Mouse (Mus musculus): Measurements from ENCODE around the gene Olfr323. TPM values are rescaled to one million over a fixed set of nuclear protein-coding genes. Genes with fewer than 3 reads are reported as not detected.

The Olfr323 gene
- polyA plus RNA-seq (2014; fragmentation: Nextera tagmentation; extraction: Ambion mirVana) = not detected in 2 replicates

- Histone ChIP-seq H3K27ac (ENCODE audit: low read depth, low read length) (no peak within 1 kb of the TSS), H3K36me3 (ENCODE audit: control insufficient read depth, insufficient read depth, low read length) (no peaks in the 10 kb centered on the region), H3K4me3 (ENCODE audit: low read length) (no peak within 1 kb of the TSS), H3K4me2 (replicated peaks; ENCODE audit: low read depth, low read length) (no peak within 1 kb of the TSS), H3K4me1 (ENCODE audit: control insufficient read depth, insufficient read depth, low read length) (no peaks in the 10 kb centered on the region), H3K9ac (ENCODE audit: low read depth, low read length) (no peak within 1 kb of the TSS), H3K9me3 (ENCODE audit: control insufficient read depth, low read length) (no peaks in the 10 kb centered on the region), H3K27me3 (ENCODE audit: control insufficient read depth, insufficient read depth, low read length) (0 out of 2 replicates have a peak, but pooled peaks cover 3% of the 10 kb centered on the region)
- no peak for ATAC-seq (ENCODE audit: low FRiP score, low TSS enrichment)
- 80% methylated on average over 5 of the region's 5 CpGs for WGBS
Observed at GRCm38 (mm10) chr11:58630401-58630800, at the start of gene Olfr323. TSS of gene Olfr323 (minus strand) at chr11:58630501.

- H3K4me2 ChIP-seq (replicated peaks; ENCODE audit: low read depth, low read length) = no peak overlapping the region
- no peaks in the 10 kb centered on the region for H3K27me3 ChIP-seq (ENCODE audit: control insufficient read depth, insufficient read depth, low read length)
- 57% methylated on average over 4 of the region's 4 CpGs for WGBS
- no peak overlapping the region for H3K4me3 ChIP-seq (ENCODE audit: low read length)
- ATAC-seq (ENCODE audit: low FRiP score, low TSS enrichment) = no peak
- H3K27ac ChIP-seq (ENCODE audit: low read depth, low read length) = no peak overlapping the region
- H3K36me3 ChIP-seq (ENCODE audit: control insufficient read depth, insufficient read depth, low read length) = no peaks in the 10 kb centered on the region
- H3K9ac ChIP-seq (ENCODE audit: low read depth, low read length) = no peak overlapping the region
- H3K9me3 ChIP-seq (ENCODE audit: control insufficient read depth, low read length) = no peaks in the 10 kb centered on the region
- H3K4me1 ChIP-seq (ENCODE audit: control insufficient read depth, insufficient read depth, low read length) = no peaks in the 10 kb centered on the region
Observed at GRCm38 (mm10) chr11:58671825-58672224, 41.5 kb upstream of the Olfr323 start.

GRCm38 (mm10) chr11:58669252-58669651 lies 39.0 kb upstream of the Olfr323 start:
- Histone ChIP-seq H3K4me3 (ENCODE audit: low read length) (no peak overlapping the region), H3K9me3 (ENCODE audit: control insufficient read depth, low read length) (no peaks in the 10 kb centered on the region), H3K36me3 (ENCODE audit: control insufficient read depth, insufficient read depth, low read length) (no peaks in the 10 kb centered on the region), H3K27ac (ENCODE audit: low read depth, low read length) (no peak overlapping the region), H3K9ac (ENCODE audit: low read depth, low read length) (no peak overlapping the region), H3K4me1 (ENCODE audit: control insufficient read depth, insufficient read depth, low read length) (no peaks in the 10 kb centered on the region), H3K27me3 (ENCODE audit: control insufficient read depth, insufficient read depth, low read length) (no peaks in the 10 kb centered on the region), H3K4me2 (replicated peaks; ENCODE audit: low read depth, low read length) (no peak overlapping the region)
- no peak for ATAC-seq (ENCODE audit: low FRiP score, low TSS enrichment)

GRCm38 (mm10) chr11:58658596-58658995 lies 28.3 kb upstream of the Olfr323 start, which contains the start of gene Olfr322:
TSS of gene Olfr322 (plus strand) at chr11:58658782.
- 89% methylated on average over 4 of the region's 4 CpGs for WGBS
- no peak within 1 kb of the TSS for H3K4me2 ChIP-seq (replicated peaks; ENCODE audit: low read depth, low read length)
- ATAC-seq (ENCODE audit: low FRiP score, low TSS enrichment) = no peak
- H3K4me1 ChIP-seq (ENCODE audit: control insufficient read depth, insufficient read depth, low read length) = no peaks in the 10 kb centered on the region
- no peak within 1 kb of the TSS for H3K27ac ChIP-seq (ENCODE audit: low read depth, low read length)
- H3K9ac ChIP-seq (ENCODE audit: low read depth, low read length) = no peak within 1 kb of the TSS
- no peaks in the 10 kb centered on the region for H3K36me3 ChIP-seq (ENCODE audit: control insufficient read depth, insufficient read depth, low read length)
- H3K4me3 ChIP-seq (ENCODE audit: low read length) = no peak within 1 kb of the TSS
- H3K27me3 ChIP-seq (ENCODE audit: control insufficient read depth, insufficient read depth, low read length) = no peaks in the 10 kb centered on the region
- no peaks in the 10 kb centered on the region for H3K9me3 ChIP-seq (ENCODE audit: control insufficient read depth, low read length)

GRCm38 (mm10) chr11:58655151-58655550 lies 24.9 kb upstream of the Olfr323 start:
- no peak overlapping the region for H3K9ac ChIP-seq (ENCODE audit: low read depth, low read length)
- no peaks in the 10 kb centered on the region for H3K27me3 ChIP-seq (ENCODE audit: control insufficient read depth, insufficient read depth, low read length)
- no peak overlapping the region for H3K27ac ChIP-seq (ENCODE audit: low read depth, low read length)
- H3K4me2 ChIP-seq (replicated peaks; ENCODE audit: low read depth, low read length) = no peak overlapping the region
- H3K4me1 ChIP-seq (ENCODE audit: control insufficient read depth, insufficient read depth, low read length) = no peaks in the 10 kb centered on the region
- ATAC-seq (ENCODE audit: low FRiP score, low TSS enrichment) = no peak
- H3K36me3 ChIP-seq (ENCODE audit: control insufficient read depth, insufficient read depth, low read length) = no peaks in the 10 kb centered on the region
- 85% methylated on average over 3 of the region's 3 CpGs for WGBS
- H3K4me3 ChIP-seq (ENCODE audit: low read length) = no peak overlapping the region
- H3K9me3 ChIP-seq (ENCODE audit: control insufficient read depth, low read length) = no peaks in the 10 kb centered on the region

GRCm38 (mm10) chr11:58643350-58643749 lies 13.0 kb upstream of the Olfr323 start:
- no peak overlapping the region for H3K4me2 ChIP-seq (replicated peaks; ENCODE audit: low read depth, low read length)
- H3K27me3 ChIP-seq (ENCODE audit: control insufficient read depth, insufficient read depth, low read length) = peaks cover 13% of the 10 kb centered on the region; the same call in 1 of the 2 replicates
- H3K4me1 ChIP-seq (ENCODE audit: control insufficient read depth, insufficient read depth, low read length) = 0 out of 2 replicates have a peak, but pooled peaks cover 9% of the 10 kb centered on the region
- WGBS = 42% methylated on average over 6 of the region's 6 CpGs
- no peak overlapping the region for H3K9ac ChIP-seq (ENCODE audit: low read depth, low read length)
- no peak for ATAC-seq (ENCODE audit: low FRiP score, low TSS enrichment)
- H3K4me3 ChIP-seq (ENCODE audit: low read length) = no peak overlapping the region
- H3K9me3 ChIP-seq (ENCODE audit: control insufficient read depth, low read length) = no peaks in the 10 kb centered on the region
- no peaks in the 10 kb centered on the region for H3K36me3 ChIP-seq (ENCODE audit: control insufficient read depth, insufficient read depth, low read length)
- H3K27ac ChIP-seq (ENCODE audit: low read depth, low read length) = no peak overlapping the region

- Histone ChIP-seq H3K4me3 (ENCODE audit: low read length) (no peak overlapping the region), H3K27ac (ENCODE audit: low read depth, low read length) (no peak overlapping the region), H3K9me3 (ENCODE audit: control insufficient read depth, low read length) (no peaks in the 10 kb centered on the region), H3K36me3 (ENCODE audit: control insufficient read depth, insufficient read depth, low read length) (no peaks in the 10 kb centered on the region), H3K27me3 (ENCODE audit: control insufficient read depth, insufficient read depth, low read length) (peaks cover 13% of the 10 kb centered on the region; the same call in 1 of the 2 replicates), H3K9ac (ENCODE audit: low read depth, low read length) (no peak overlapping the region), H3K4me1 (ENCODE audit: control insufficient read depth, insufficient read depth, low read length) (0 out of 2 replicates have a peak, but pooled peaks cover 9% of the 10 kb centered on the region), H3K4me2 (replicated peaks; ENCODE audit: low read depth, low read length) (no peak overlapping the region)
- 89% methylated on average over 13 of the region's 13 CpGs for WGBS
- ATAC-seq (ENCODE audit: low FRiP score, low TSS enrichment) = no peak
Observed at GRCm38 (mm10) chr11:58641638-58642358, 11.5 kb upstream of the Olfr323 start.

- Histone ChIP-seq H3K9me3 (ENCODE audit: control insufficient read depth, low read length) (no peaks in the 10 kb centered on the region), H3K4me1 (ENCODE audit: control insufficient read depth, insufficient read depth, low read length) (0 out of 2 replicates have a peak, but pooled peaks cover 9% of the 10 kb centered on the region), H3K9ac (ENCODE audit: low read depth, low read length) (no peak overlapping the region), H3K27ac (ENCODE audit: low read depth, low read length) (no peak overlapping the region), H3K4me3 (ENCODE audit: low read length) (peak overlapping the region; percentile 29; the same call in 1 of the 2 replicates), H3K27me3 (ENCODE audit: control insufficient read depth, insufficient read depth, low read length) (peaks cover 13% of the 10 kb centered on the region; the same call in 1 of the 2 replicates), H3K36me3 (ENCODE audit: control insufficient read depth, insufficient read depth, low read length) (no peaks in the 10 kb centered on the region), H3K4me2 (replicated peaks; ENCODE audit: low read depth, low read length) (peak overlapping the region; percentile 58; the same call in 1 of the 2 replicates)
- WGBS = 31% methylated on average over 14 of the region's 14 CpGs
- no peak for ATAC-seq (ENCODE audit: low FRiP score, low TSS enrichment)
Observed at GRCm38 (mm10) chr11:58641057-58641456, 10.8 kb upstream of the Olfr323 start.

GRCm38 (mm10) chr11:58640272-58640867 lies 10.1 kb upstream of the Olfr323 start, which contains the start of gene Trim58:
TSS of gene Trim58 (plus strand) at chr11:58640465.
- Histone ChIP-seq H3K36me3 (ENCODE audit: control insufficient read depth, insufficient read depth, low read length) (no peaks in the 10 kb centered on the region), H3K4me2 (replicated peaks; ENCODE audit: low read depth, low read length) (peak within 1 kb of the TSS; percentile 58), H3K9ac (ENCODE audit: low read depth, low read length) (peak within 1 kb of the TSS; percentile 2), H3K4me1 (ENCODE audit: control insufficient read depth, insufficient read depth, low read length) (0 out of 2 replicates have a peak, but pooled peaks cover 9% of the 10 kb centered on the region), H3K9me3 (ENCODE audit: control insufficient read depth, low read length) (no peaks in the 10 kb centered on the region), H3K27ac (ENCODE audit: low read depth, low read length) (no peak within 1 kb of the TSS), H3K27me3 (ENCODE audit: control insufficient read depth, insufficient read depth, low read length) (peaks cover 13% of the 10 kb centered on the region; the same call in 1 of the 2 replicates), H3K4me3 (ENCODE audit: low read length) (peak within 1 kb of the TSS; percentile 29)
- ATAC-seq (ENCODE audit: low FRiP score, low TSS enrichment) = peak; percentile 73
- whole genome bisulfite sequencing = 3% methylated on average over 34 of the region's 34 CpGs

Measured in kidney, embryonic 14.5 days (tissue).